Mouse (Mus musculus) 3134 (cell line): Measurements from ENCODE around the gene Mapk8ip1.

Source experiments
- DNase-seq: peaks from one replicate; pipeline ENCODE4 v3.0.0-alpha.2; 2011; ENCODE audit warnings: low spot score; ENCODE audit not compliant: insufficient read length; ENCODE audit errors: extremely low read depth

The Mapk8ip1 gene

DNA sequence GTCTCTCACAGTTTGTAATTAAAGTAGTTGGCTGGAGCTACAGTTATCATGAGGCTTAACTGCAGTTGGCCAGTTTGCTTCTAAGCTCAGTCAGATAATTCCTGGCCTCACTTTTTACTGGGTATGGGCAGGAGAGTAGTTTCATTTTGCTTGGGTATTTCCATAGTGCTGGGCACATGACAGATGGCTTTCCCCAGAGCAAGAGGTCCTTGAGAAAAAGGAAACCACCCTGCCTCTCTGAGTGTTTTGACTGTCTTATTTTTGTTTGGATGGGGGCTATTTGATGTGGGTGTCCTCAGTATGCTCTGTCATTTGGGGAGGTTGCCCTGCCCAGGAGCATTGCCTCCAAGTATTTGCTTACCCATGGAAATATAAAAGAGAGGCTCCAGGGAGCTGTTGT is 58.6 kb downstream of the Mapk8ip1 start:
- DNase-seq, result no peak
